Mouse (Mus musculus) retina, embryonic 14.5 days (tissue): ENCODE measurements around the gene Ethe1.

ENCODE experiments used
- DNase-seq: peaks from one replicate; pipeline ENCODE4 v3.0.0-alpha.2; 2015; ENCODE audit warnings: low spot score

Gene Ethe1

GRCm38 (mm10) chr7:24577811-24578210 is 9.5 kb upstream of the Ethe1 start:
- DNase-seq = no peak

GRCm38 (mm10) chr7:24584876-24585275 is 2.5 kb upstream of the Ethe1 start:
- no peak for DNase-seq

- DNase-seq = no peak
These were observed 1.3 kb upstream of the Ethe1 start for GRCm38 (mm10) chr7:24585995-24586394.

- DNase-seq = peak; percentile 37
These were observed 515 bp upstream of the Ethe1 start for GRCm38 (mm10) chr7:24586828-24587227.

GRCm38 (mm10) chr7:24588336-24588735 is 993 bp downstream of the Ethe1 start:
- DNase-seq = no peak

- DNase-seq = no peak
These were observed 4.4 kb downstream of the Ethe1 start for GRCm38 (mm10) chr7:24591735-24592134.

GRCm38 (mm10) chr7:24592163-24592562 is 4.8 kb downstream of the Ethe1 start:
- DNase-seq = no peak

GRCm38 (mm10) chr7:24592781-24593180 is 5.4 kb downstream of the Ethe1 start:
- DNase-seq = no peak

GRCm38 (mm10) chr7:24593621-24594308 is 6.4 kb downstream of the Ethe1 start:
- peak; percentile 77 for DNase-seq

- DNase-seq = no peak
These were observed 7.0 kb downstream of the Ethe1 start for GRCm38 (mm10) chr7:24594309-24594803.

GRCm38 (mm10) chr7:24595464-24595863 is 8.1 kb downstream of the Ethe1 start:
- DNase-seq = no peak

GRCm38 (mm10) chr7:24598121-24598520 is 10.8 kb downstream of the Ethe1 start:
- no peak for DNase-seq

GRCm38 (mm10) chr7:24599211-24600067 is 12.1 kb downstream of the Ethe1 start:
- no peak for DNase-seq

GRCm38 (mm10) chr7:24600941-24601597 is 13.7 kb downstream of the Ethe1 start:
- DNase-seq = peak; percentile 99

GRCm38 (mm10) chr7:24605561-24605960 is 18.2 kb downstream of the Ethe1 start:
- no peak for DNase-seq

- no peak for DNase-seq
These were observed 18.7 kb downstream of the Ethe1 start for GRCm38 (mm10) chr7:24606046-24606445.

- DNase-seq = peak; percentile 69
These were observed 20.7 kb downstream of the Ethe1 start for GRCm38 (mm10) chr7:24608017-24608416.

- no peak for DNase-seq
These were observed 21.2 kb downstream of the Ethe1 start for GRCm38 (mm10) chr7:24608561-24608960.

- no peak for DNase-seq
These were observed 23.0 kb downstream of the Ethe1 start, which contains the start of gene Phldb3 for GRCm38 (mm10) chr7:24610144-24610878. TSS of gene Phldb3 (plus strand) at chr7:24610763.

GRCm38 (mm10) chr7:24610879-24611494 is 23.6 kb downstream of the Ethe1 start:
- DNase-seq = peak; percentile 84

GRCm38 (mm10) chr7:24611709-24612108 is 24.4 kb downstream of the Ethe1 start:
- no peak for DNase-seq
